Mouse (Mus musculus): Measurements from ENCODE around the gene Plekhm2. TPM values are rescaled to one million over a fixed set of nuclear protein-coding genes. Genes with fewer than 3 reads are reported as not detected.

The Plekhm2 gene
- polyA plus RNA-seq, 1 experiment from 2014 or later, result 4.6 TPM

DNA sequence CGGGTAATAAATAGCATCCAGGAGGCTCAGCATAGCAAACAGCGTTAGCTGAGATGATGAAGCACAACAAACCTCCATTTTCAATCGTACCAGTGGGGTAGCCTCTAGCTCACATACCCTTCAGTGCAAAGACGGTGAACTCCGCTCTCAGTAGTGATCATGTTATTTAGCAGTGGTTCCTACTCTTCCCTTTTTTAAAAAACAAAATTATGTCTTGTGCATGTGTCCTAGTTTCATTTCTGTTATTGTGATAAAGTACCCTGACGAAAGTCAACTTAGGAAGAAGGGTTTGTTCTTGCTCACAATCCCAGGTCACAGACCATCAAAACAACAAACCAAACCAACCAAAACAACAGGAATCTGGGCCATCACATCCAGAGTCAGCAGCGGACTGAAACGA, 18.7 kb downstream of the Plekhm2 start:
- 91% methylated on average over 8 of the region's 8 CpGs for WGBS
- Histone ChIP-seq H3K9me3 (ENCODE audit: control insufficient read depth, low read depth, low read length) (no peaks in the 10 kb centered on the region), H3K9ac (replicated peaks; ENCODE audit: low read depth, low read length) (no peak overlapping the region)

DNA sequence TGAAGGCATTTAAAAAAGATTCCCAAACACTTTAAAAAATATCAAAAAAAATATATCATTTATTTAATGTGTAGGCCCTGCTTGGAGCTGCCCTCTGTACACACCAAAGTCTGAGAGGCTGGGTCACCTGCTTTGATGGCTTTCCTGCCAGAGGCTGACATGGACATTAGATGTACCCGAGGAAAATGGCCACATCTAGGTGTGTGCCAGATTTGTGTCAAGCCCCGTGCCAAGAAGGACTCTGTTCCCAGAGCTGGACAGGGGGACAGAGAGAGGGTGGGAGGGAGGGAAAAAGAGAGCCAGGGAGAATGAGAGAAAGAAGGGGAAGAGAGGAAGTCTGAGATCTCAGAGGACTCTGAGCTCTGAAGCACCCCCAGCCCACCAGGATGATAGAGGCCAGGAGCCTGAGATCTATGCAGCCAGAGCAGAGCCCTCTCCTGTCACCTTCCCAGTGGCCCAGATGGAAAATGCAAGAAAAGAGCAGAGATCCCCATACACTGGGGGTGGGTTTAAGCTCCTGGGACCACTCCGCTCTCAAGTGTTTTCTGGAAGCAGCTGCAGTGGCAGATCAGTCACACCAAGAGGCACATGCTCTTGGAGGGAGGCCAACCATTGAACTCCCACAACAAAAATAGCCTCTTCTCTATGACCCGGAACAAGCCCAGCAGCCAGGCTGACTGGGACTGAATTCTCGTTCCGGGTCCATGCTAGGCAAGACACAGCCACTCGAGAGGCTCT, 21.4 kb downstream of the Plekhm2 start:
- ATAC-seq (ENCODE audit: insufficient number of reproducible peaks, insufficient read depth, low FRiP score, low read depth), result peak; percentile 16; the same call in 1 of the 2 replicates
- Histone ChIP-seq H3K27me3 (ENCODE audit: control insufficient read depth, insufficient read depth, low read length) (no peaks in the 10 kb centered on the region), H3K36me3 (ENCODE audit: control insufficient read depth, insufficient read depth, low read length) (peaks cover 24% of the 10 kb centered on the region), H3K9ac (replicated peaks; ENCODE audit: low read depth, low read length) (no peak overlapping the region), H3K9me3 (ENCODE audit: control insufficient read depth, low read depth, low read length) (no peaks in the 10 kb centered on the region), H3K4me2 (replicated peaks; ENCODE audit: low read depth, low read length) (no peak overlapping the region), H3K4me1 (ENCODE audit: control insufficient read depth, insufficient read depth, low read length) (peaks cover 12% of the 10 kb centered on the region; the same call in 1 of the 2 replicates), H3K4me3 (ENCODE audit: low read depth, low read length) (no peak overlapping the region), H3K27ac (ENCODE audit: low read length) (peak overlapping the region; percentile 69; the same call in 1 of the 2 replicates)
- WGBS, result 61% methylated on average over 7 of the region's 7 CpGs

More for the DNA sequence above, 18.7 kb downstream of the Plekhm2 start:
- H3K36me3 ChIP-seq (ENCODE audit: control insufficient read depth, insufficient read depth, low read length), result peaks cover 19% of the 10 kb centered on the region
- H3K27ac ChIP-seq (ENCODE audit: low read length), result no peak overlapping the region
- H3K4me2 ChIP-seq (replicated peaks; ENCODE audit: low read depth, low read length), result no peak overlapping the region
- no peak overlapping the region for H3K4me3 ChIP-seq (ENCODE audit: low read depth, low read length)
- ATAC-seq (ENCODE audit: insufficient number of reproducible peaks, insufficient read depth, low FRiP score, low read depth), result no peak
- no peaks in the 10 kb centered on the region for H3K27me3 ChIP-seq (ENCODE audit: control insufficient read depth, insufficient read depth, low read length)
- H3K4me1 ChIP-seq (ENCODE audit: control insufficient read depth, insufficient read depth, low read length), result peaks cover 12% of the 10 kb centered on the region; the same call in 1 of the 2 replicates

DNA sequence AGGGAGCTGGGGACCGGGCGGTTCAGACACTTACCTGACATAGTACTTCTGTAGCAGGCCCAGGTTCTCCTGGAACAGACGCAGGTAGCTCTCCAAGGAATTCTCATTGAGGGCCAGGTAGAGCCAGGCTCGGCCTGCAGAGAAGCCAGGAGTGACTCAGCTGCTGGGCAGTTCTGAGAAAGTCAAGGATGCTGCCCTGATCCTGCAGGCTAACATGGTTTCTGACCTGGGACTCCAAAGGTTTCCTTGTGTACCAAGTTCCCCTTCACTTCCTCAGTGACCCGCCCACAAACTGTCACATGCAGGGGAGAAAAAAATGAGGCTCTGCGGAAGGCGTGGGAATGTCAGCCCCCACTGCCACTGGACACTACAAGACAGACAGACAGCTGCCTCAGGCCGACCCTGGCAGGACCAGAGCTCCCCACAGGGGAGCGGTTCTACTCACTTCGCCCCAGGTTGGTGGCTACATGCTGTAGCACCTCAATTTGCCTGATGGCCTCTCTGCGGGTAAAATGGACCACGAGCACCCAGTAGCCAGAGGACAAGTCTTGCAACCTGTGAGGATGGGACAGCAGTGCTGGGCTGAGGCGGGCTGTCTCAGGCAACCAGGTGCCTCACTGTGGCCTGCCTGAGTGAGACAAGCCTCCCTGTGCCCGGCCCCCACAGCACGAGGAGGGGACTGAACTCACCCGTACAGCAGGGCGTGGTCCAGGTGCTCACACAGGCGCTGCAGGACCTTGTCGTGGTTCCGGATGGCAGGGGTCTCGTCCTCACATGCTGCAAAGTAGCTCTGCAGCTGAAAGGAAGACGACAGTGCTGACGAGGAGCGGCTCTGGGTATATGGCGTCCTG, 22.5 kb downstream of the Plekhm2 start:
- Histone ChIP-seq H3K4me1 (ENCODE audit: control insufficient read depth, insufficient read depth, low read length) (peaks cover 12% of the 10 kb centered on the region; the same call in 1 of the 2 replicates), H3K4me2 (replicated peaks; ENCODE audit: low read depth, low read length) (no peak overlapping the region), H3K27ac (ENCODE audit: low read length) (no peak overlapping the region), H3K9me3 (ENCODE audit: control insufficient read depth, low read depth, low read length) (no peaks in the 10 kb centered on the region), H3K36me3 (ENCODE audit: control insufficient read depth, insufficient read depth, low read length) (peaks cover 31% of the 10 kb centered on the region), H3K27me3 (ENCODE audit: control insufficient read depth, insufficient read depth, low read length) (no peaks in the 10 kb centered on the region), H3K4me3 (ENCODE audit: low read depth, low read length) (no peak overlapping the region), H3K9ac (replicated peaks; ENCODE audit: low read depth, low read length) (no peak overlapping the region)
- WGBS, result 88% methylated on average over 25 of the region's 25 CpGs
- no peak for ATAC-seq (ENCODE audit: insufficient number of reproducible peaks, insufficient read depth, low FRiP score, low read depth)

DNA sequence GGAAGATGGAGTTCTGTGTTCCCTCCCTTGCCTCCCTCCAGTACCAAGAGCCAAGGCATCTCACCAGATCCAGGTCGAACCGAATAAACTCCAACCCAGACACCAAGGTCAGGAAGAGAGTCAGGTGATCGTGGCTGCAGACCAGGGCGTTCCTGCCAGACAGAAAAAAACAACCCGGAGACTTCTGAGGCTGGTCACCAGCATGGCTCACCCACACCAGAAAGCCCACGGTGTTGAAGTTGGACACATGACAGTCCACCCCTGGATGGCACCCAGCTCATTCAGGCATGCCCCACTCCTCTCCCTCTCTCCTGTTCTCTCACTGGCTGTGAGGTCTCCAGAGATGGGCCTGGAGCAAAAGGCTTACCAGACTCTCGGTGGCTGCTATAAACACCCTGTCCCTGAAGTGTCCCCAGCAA, 23.3 kb downstream of the Plekhm2 start:
- no peak overlapping the region for H3K27ac ChIP-seq (ENCODE audit: low read length)
- no peak overlapping the region for H3K4me2 ChIP-seq (replicated peaks; ENCODE audit: low read depth, low read length)
- H3K9me3 ChIP-seq (ENCODE audit: control insufficient read depth, low read depth, low read length), result no peaks in the 10 kb centered on the region
- ATAC-seq (ENCODE audit: insufficient number of reproducible peaks, insufficient read depth, low FRiP score, low read depth), result no peak
- no peak overlapping the region for H3K9ac ChIP-seq (replicated peaks; ENCODE audit: low read depth, low read length)
- no peaks in the 10 kb centered on the region for H3K27me3 ChIP-seq (ENCODE audit: control insufficient read depth, insufficient read depth, low read length)
- WGBS, result 87% methylated on average over 7 of the region's 7 CpGs
- no peak overlapping the region for H3K4me3 ChIP-seq (ENCODE audit: low read depth, low read length)
- H3K4me1 ChIP-seq (ENCODE audit: control insufficient read depth, insufficient read depth, low read length), result peaks cover 12% of the 10 kb centered on the region; the same call in 1 of the 2 replicates
- H3K36me3 ChIP-seq (ENCODE audit: control insufficient read depth, insufficient read depth, low read length), result peaks cover 39% of the 10 kb centered on the region

DNA sequence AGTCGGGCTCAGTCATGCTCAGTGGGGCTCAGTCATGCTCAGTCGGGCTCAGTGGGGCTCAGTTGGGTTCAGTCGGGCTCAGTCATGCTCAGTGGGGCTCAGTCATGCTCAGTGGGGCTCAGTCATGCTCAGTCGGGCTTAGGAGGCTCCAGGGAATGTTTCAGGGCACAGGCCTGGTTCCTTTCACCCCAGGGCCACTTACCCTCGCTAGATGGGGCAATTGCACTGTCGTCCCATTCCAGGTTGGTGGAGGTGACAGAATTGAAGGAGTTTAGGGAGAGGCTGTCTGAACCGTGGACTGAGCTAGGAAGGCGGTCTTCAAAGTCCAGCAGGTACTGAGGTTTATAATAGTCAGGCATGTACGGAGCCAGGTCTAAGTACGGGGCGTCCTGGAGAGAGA, 25.2 kb downstream of the Plekhm2 start:
- Histone ChIP-seq H3K36me3 (ENCODE audit: control insufficient read depth, insufficient read depth, low read length) (peaks cover 44% of the 10 kb centered on the region), H3K4me3 (ENCODE audit: low read depth, low read length) (no peak overlapping the region), H3K4me1 (ENCODE audit: control insufficient read depth, insufficient read depth, low read length) (peaks cover 12% of the 10 kb centered on the region; the same call in 1 of the 2 replicates), H3K9ac (replicated peaks; ENCODE audit: low read depth, low read length) (no peak overlapping the region), H3K4me2 (replicated peaks; ENCODE audit: low read depth, low read length) (no peak overlapping the region), H3K27me3 (ENCODE audit: control insufficient read depth, insufficient read depth, low read length) (no peaks in the 10 kb centered on the region), H3K27ac (ENCODE audit: low read length) (no peak overlapping the region), H3K9me3 (ENCODE audit: control insufficient read depth, low read depth, low read length) (no peaks in the 10 kb centered on the region)
- no peak for ATAC-seq (ENCODE audit: insufficient number of reproducible peaks, insufficient read depth, low FRiP score, low read depth)
- 80% methylated on average over 11 of the region's 11 CpGs for WGBS

DNA sequence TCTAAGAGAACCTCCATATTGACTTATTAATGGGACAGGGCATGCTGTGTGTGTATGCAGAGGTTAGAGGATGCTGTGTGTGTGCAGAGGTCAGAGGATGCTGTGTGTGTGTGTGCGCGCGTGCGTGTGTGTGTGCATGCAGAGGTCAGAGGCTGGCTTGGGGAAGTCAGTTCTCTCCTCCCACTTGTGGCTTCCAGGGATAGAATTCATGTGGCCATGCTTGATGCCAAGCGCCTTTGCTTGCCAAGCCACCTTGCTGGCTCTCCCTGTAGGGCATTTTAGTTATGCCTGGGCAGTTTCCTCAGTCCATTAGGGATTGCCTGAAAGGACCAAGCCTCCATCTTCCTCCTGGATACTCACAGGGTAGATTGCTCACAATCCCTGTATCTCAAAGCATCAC, 28.0 kb downstream of the Plekhm2 start:
- Histone ChIP-seq H3K4me1 (ENCODE audit: control insufficient read depth, insufficient read depth, low read length) (no peaks in the 10 kb centered on the region), H3K36me3 (ENCODE audit: control insufficient read depth, insufficient read depth, low read length) (peaks cover 55% of the 10 kb centered on the region), H3K27me3 (ENCODE audit: control insufficient read depth, insufficient read depth, low read length) (no peaks in the 10 kb centered on the region), H3K9ac (replicated peaks; ENCODE audit: low read depth, low read length) (no peak overlapping the region), H3K4me3 (ENCODE audit: low read depth, low read length) (no peak overlapping the region), H3K27ac (ENCODE audit: low read length) (no peak overlapping the region), H3K9me3 (ENCODE audit: control insufficient read depth, low read depth, low read length) (no peaks in the 10 kb centered on the region), H3K4me2 (replicated peaks; ENCODE audit: low read depth, low read length) (no peak overlapping the region)
- 96% methylated on average over 5 of the region's 5 CpGs for WGBS
- ATAC-seq (ENCODE audit: insufficient number of reproducible peaks, insufficient read depth, low FRiP score, low read depth), result no peak

DNA sequence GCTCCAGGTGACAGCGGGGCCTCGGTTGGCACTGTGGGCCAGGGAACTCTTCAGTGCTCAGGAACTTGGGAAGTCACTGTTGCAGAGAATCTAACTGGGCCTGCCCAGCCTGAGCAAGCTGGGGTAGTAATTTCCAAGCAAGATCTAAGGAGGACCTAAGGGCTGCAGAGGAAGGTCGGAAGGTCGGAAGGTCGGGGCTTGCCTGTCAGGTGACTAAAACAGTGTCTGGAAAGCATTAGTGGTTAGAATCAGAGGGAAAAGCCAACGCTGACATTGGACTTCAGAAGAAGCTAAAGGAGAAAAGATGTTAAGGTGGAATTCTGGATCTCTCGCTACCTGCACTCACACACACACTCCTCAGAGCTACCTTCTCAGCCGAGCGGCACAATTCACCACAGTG, 28.7 kb downstream of the Plekhm2 start:
- Histone ChIP-seq H3K27ac (ENCODE audit: low read length) (no peak overlapping the region), H3K4me1 (ENCODE audit: control insufficient read depth, insufficient read depth, low read length) (no peaks in the 10 kb centered on the region), H3K9me3 (ENCODE audit: control insufficient read depth, low read depth, low read length) (no peaks in the 10 kb centered on the region), H3K27me3 (ENCODE audit: control insufficient read depth, insufficient read depth, low read length) (no peaks in the 10 kb centered on the region), H3K9ac (replicated peaks; ENCODE audit: low read depth, low read length) (no peak overlapping the region), H3K4me3 (ENCODE audit: low read depth, low read length) (no peak overlapping the region), H3K36me3 (ENCODE audit: control insufficient read depth, insufficient read depth, low read length) (peaks cover 55% of the 10 kb centered on the region; the same call in 1 of the 2 replicates), H3K4me2 (replicated peaks; ENCODE audit: low read depth, low read length) (no peak overlapping the region)
- 82% methylated on average over 9 of the region's 9 CpGs for WGBS
- no peak for ATAC-seq (ENCODE audit: insufficient number of reproducible peaks, insufficient read depth, low FRiP score, low read depth)

DNA sequence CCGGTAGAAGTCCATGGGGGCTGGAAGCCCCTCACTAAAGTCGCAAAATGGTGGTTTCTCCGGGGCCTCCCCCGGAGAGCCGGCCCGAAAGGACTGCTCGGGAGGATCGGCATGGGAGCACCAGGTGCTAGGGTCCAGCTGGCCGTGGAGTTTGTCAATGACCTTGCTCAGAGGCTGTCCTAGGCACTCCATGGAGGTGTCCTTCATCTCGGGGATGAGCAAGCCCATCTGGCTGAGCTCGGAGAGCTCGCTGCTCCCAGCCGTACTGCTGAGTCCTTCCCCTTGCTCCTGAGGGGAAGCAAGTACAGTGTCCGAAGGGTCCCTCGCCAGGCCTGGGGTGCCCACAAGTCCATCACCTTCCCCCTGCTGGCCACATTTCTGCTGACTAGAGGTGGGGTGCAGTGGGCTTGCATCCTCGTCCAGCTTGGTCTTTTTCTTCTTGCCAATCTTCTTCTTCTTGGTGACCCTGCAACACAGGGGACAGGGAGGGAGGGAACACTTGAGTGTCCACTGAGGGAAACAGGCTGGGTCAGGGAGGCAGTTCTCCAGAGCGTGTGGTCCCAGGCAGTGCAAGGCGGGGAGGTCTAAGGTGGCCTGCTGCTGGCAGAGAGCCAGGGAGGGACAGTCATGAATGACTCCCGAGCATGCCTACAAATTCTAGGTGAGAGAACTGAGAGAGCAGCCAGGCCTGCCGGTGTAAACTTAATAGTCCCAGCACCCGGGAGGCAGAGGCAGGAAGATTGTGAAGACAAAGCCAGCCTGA, 32.4 kb downstream of the Plekhm2 start:
- no peak for ATAC-seq (ENCODE audit: insufficient number of reproducible peaks, insufficient read depth, low FRiP score, low read depth)
- Histone ChIP-seq H3K9me3 (ENCODE audit: control insufficient read depth, low read depth, low read length) (no peaks in the 10 kb centered on the region), H3K27me3 (ENCODE audit: control insufficient read depth, insufficient read depth, low read length) (no peaks in the 10 kb centered on the region), H3K27ac (ENCODE audit: low read length) (no peak overlapping the region), H3K4me2 (replicated peaks; ENCODE audit: low read depth, low read length) (no peak overlapping the region), H3K4me3 (ENCODE audit: low read depth, low read length) (no peak overlapping the region), H3K9ac (replicated peaks; ENCODE audit: low read depth, low read length) (no peak overlapping the region), H3K4me1 (ENCODE audit: control insufficient read depth, insufficient read depth, low read length) (no peaks in the 10 kb centered on the region), H3K36me3 (ENCODE audit: control insufficient read depth, insufficient read depth, low read length) (peaks cover 76% of the 10 kb centered on the region)
- WGBS, result 89% methylated on average over 21 of the region's 21 CpGs
